Mouse (Mus musculus) liver, embryonic 14.5 days (tissue): ENCODE data around the gene Hist1h3b. TPM values are rescaled to one million over a fixed set of nuclear protein-coding genes. Genes with fewer than 3 reads are reported as not detected.
"Not testable (repeated sequence)": the region's sequence is repeated elsewhere in the genome, so short reads cannot be mapped to it uniquely, and the experiment has no call there.

ENCODE experiments used
- ATAC-seq: fragments of 200-750 bp; cut with Nextera tagmentation; 2 replicates; pipeline ENCODE4 v1.8.0; 2017; ENCODE audit warnings: moderate number of reproducible peaks, mild to moderate bottlenecking, moderate library complexity; ENCODE audit not compliant: insufficient read depth
- DNase-seq, 3 experiments: peaks; one replicate each; pipeline ENCODE4 v3.0.0-alpha.2; 2012 to 2013; ENCODE audit warnings: low read depth in 3 of 3, low spot score in 3 of 3
- H3K27ac ChIP-seq: fragments of 300-500 bp; sonication (generic); 2 replicates; pipeline ENCODE4 v1.5.1; 2014; ENCODE audit warnings: moderate library complexity, mild to moderate bottlenecking, control low read depth, inconsistent platforms
- H3K27me3 ChIP-seq: fragments of 300-500 bp; sonication (generic); 2 replicates; pipeline ENCODE4 v1.6.1; 2014; ENCODE audit warnings: mild to moderate bottlenecking, low read length, moderate library complexity; ENCODE audit not compliant: control insufficient read depth, insufficient read depth
- H3K36me3 ChIP-seq: fragments of 300-500 bp; sonication (generic); replicated peaks from 2 replicates; pipeline ENCODE4 v1.6.1; 2014; ENCODE audit warnings: low read depth; ENCODE audit not compliant: control insufficient read depth, insufficient read depth
- H3K4me1 ChIP-seq, 2 experiments: fragments of 200-500 bp in 1 of 2; fragments of 300-500 bp in 1 of 2; sonication (generic) in 1 of 2; replicated peaks; 2 replicates each; pipeline ENCODE4 v1.6.1; 2012 to 2014; ENCODE audit warnings: antibody characterized with exemption in 1 of 2, inconsistent platforms in 1 of 2, low read length in 1 of 2; ENCODE audit not compliant: control insufficient read depth in 2 of 2, insufficient read depth in 2 of 2
- H3K4me2 ChIP-seq: fragments of 300-500 bp; sonication (generic); 2 replicates; pipeline ENCODE4 v1.6.1; 2014; ENCODE audit warnings: low read depth, mild to moderate bottlenecking, control low read depth, moderate library complexity
- H3K4me3 ChIP-seq, 2 experiments: fragments of 200-500 bp in 1 of 2; fragments of 300-500 bp in 1 of 2; sonication (generic) in 1 of 2; 2 replicates each; pipeline ENCODE4 v1.5.1; 2012 to 2014; ENCODE audit warnings: low read depth in 2 of 2, low read length in 2 of 2, mild to moderate bottlenecking in 2 of 2, control low read depth in 1 of 2, inconsistent platforms in 1 of 2, moderate library complexity in 1 of 2; ENCODE audit not compliant: insufficient read depth in 1 of 2
- H3K9ac ChIP-seq: fragments of 300-500 bp; sonication (generic); replicated peaks from 2 replicates; pipeline ENCODE4 v1.6.1; 2014; ENCODE audit warnings: mild to moderate bottlenecking, control low read depth, moderate library complexity
- H3K9me3 ChIP-seq: fragments of 300-500 bp; sonication (generic); 2 replicates; pipeline ENCODE4 v1.6.1; 2016; ENCODE audit warnings: low read length, mixed read lengths; ENCODE audit not compliant: control insufficient read depth
- CTCF ChIP-seq: IDR thresholded peaks from 2 replicates; pipeline ENCODE4 v1.5.1; 2016; ENCODE audit warnings: antibody characterized with exemption, low read depth, control low read depth
- EP300 ChIP-seq: IDR thresholded peaks from 2 replicates; pipeline ENCODE4 v1.6.1; 2016; ENCODE audit warnings: antibody characterized with exemption, low read depth
- WGBS: fragments of 180-500 bp; shearing (Covaris S2); extraction: QIAGEN DNeasy Blood & Tissue Kit; methylation state at CpG from one replicate; pipeline ENCODE4 v1.1.7; 2014; ENCODE audit not compliant: insufficient replicate concordance; 5-methylcytosine and 5-hydroxymethylcytosine counted together
- polyA plus RNA-seq, 2 experiments: library from polyadenylated mRNA; depleted of rRNA in 1 of 2; stranded (reverse) in 1 of 2; unstranded in 1 of 2; fragments of >200 nt; fragmentation: Nextera tagmentation in 1 of 2; extraction: Ambion mirVana in 1 of 2; gene quantifications; 2 replicates each; pipeline versions ENCODE4 v1.2.1 to v1.2.3; 2012 to 2014

Hist1h3b gene
- polyA plus RNA-seq, 2 experiments, result 11.4 to 40.0 TPM

- Histone ChIP-seq H3K9me3 (no peaks in the 10 kb centered on the region), H3K4me2 (no peak overlapping the region), H3K4me3 (no peak overlapping the region), H3K4me1 (peaks cover 0 to 2% of the 10 kb centered on the region in 2 experiments; a peak in 2 of 4 replicates), H3K27me3 (no peaks in the 10 kb centered on the region; the same call in 1 of the 2 replicates), H3K36me3 (no peaks in the 10 kb centered on the region), H3K9ac (no peak overlapping the region), H3K27ac (no peak overlapping the region)
- ATAC-seq, result no peak
- TF ChIP-seq CTCF (no peak), EP300 (no peak)
- no peak for DNase-seq
- WGBS, result 42% methylated on average over 11 of the region's 11 CpGs
Measured at GRCm38 (mm10) chr13:23717176-23717575, 34.9 kb upstream of the Hist1h3b start.

- 14% methylated on average over 2 of the region's 2 CpGs for WGBS
- H3K27me3 ChIP-seq, H3K4me1 ChIP-seq, DNase-seq, H3K4me3 ChIP-seq, H3K4me2 ChIP-seq, H3K9ac ChIP-seq, ATAC-seq, H3K27ac ChIP-seq, H3K36me3 ChIP-seq, H3K9me3 ChIP-seq: not testable (repeated sequence)
Measured at GRCm38 (mm10) chr13:23717593-23718245, 34.3 kb upstream of the Hist1h3b start.

GRCm38 (mm10) chr13:23724239-23724638 lies 27.8 kb upstream of the Hist1h3b start:
- Histone ChIP-seq H3K36me3 (no peaks in the 10 kb centered on the region), H3K27ac (no peak overlapping the region), H3K4me2 (no peak overlapping the region), H3K9ac (no peak overlapping the region), H3K27me3 (no peaks in the 10 kb centered on the region), H3K9me3 (no peaks in the 10 kb centered on the region), H3K4me3 (no peak overlapping the region), H3K4me1 (peaks cover 15 to 29% of the 10 kb centered on the region in 2 experiments)
- DNase-seq (no peak), ATAC-seq (peak; percentile 69; the same call in 1 of the 2 replicates)
- TF ChIP-seq CTCF (no peak), EP300 (no peak)
- WGBS, result 44% methylated on average over 4 of the region's 4 CpGs

- ATAC-seq (no peak), DNase-seq (no peak)
- Histone ChIP-seq H3K4me1 (peaks cover 15 to 33% of the 10 kb centered on the region in 2 experiments), H3K27ac (no peak overlapping the region), H3K9ac (no peak overlapping the region), H3K4me2 (no peak overlapping the region), H3K4me3 (no peak overlapping the region), H3K36me3 (no peaks in the 10 kb centered on the region), H3K27me3 (no peaks in the 10 kb centered on the region), H3K9me3 (no peaks in the 10 kb centered on the region)
- TF ChIP-seq CTCF, result no peak
- no peak for TF ChIP-seq EP300
- 33% methylated on average over 1 of the region's 1 CpGs for WGBS
Measured at GRCm38 (mm10) chr13:23725213-23725612, 26.9 kb upstream of the Hist1h3b start.

GRCm38 (mm10) chr13:23728472-23729191 lies 23.4 kb upstream of the Hist1h3b start:
- H3K36me3 ChIP-seq, result no peaks in the 10 kb centered on the region
- ATAC-seq (no peak), DNase-seq (no peak)
- H3K9me3 ChIP-seq, result no peaks in the 10 kb centered on the region
- H3K4me2 ChIP-seq, result peak overlapping the region; percentile 11; the same call in 1 of the 2 replicates
- H3K27ac ChIP-seq, result no peak overlapping the region
- H3K4me3 ChIP-seq, result no peak overlapping the region
- H3K27me3 ChIP-seq, result no peaks in the 10 kb centered on the region
- H3K9ac ChIP-seq, result no peak overlapping the region; the same call in 1 of the 2 replicates
- H3K4me1 ChIP-seq, result peaks cover 17 to 32% of the 10 kb centered on the region in 2 experiments
- 41% methylated on average over 18 of the region's 18 CpGs for WGBS
- TF ChIP-seq EP300 (no peak), CTCF (no peak)
